Mouse (Mus musculus) lung, postnatal 0 days (tissue): ENCODE data around the gene Ect2. TPM values are rescaled to one million over a fixed set of nuclear protein-coding genes. Genes with fewer than 3 reads are reported as not detected.

ENCODE experiments used
- ATAC-seq: fragments of 200-750 bp; cut with Nextera tagmentation; 2 replicates; pipeline ENCODE4 v1.8.0; 2017; ENCODE audit warnings: moderate library complexity
- DNase-seq: peaks from one replicate; pipeline ENCODE4 v3.0.0-alpha.2; 2016; ENCODE audit warnings: low spot score
- H3K27ac ChIP-seq: fragments of 300-500 bp; sonication (generic); 2 replicates; pipeline ENCODE4 v1.5.1; 2014; ENCODE audit warnings: antibody characterized with exemption, mild to moderate bottlenecking, low read length, mixed read lengths
- H3K27me3 ChIP-seq: fragments of 300-500 bp; sonication (generic); replicated peaks from 2 replicates; pipeline ENCODE4 v1.6.1; 2014; ENCODE audit warnings: low read length, mixed read lengths; ENCODE audit not compliant: insufficient read depth
- H3K36me3 ChIP-seq: fragments of 300-500 bp; sonication (generic); 2 replicates; pipeline ENCODE4 v1.6.1; 2014; ENCODE audit warnings: low read length, mixed read lengths; ENCODE audit not compliant: insufficient read depth
- H3K4me1 ChIP-seq: fragments of 300-500 bp; sonication (generic); 2 replicates; pipeline ENCODE4 v1.6.1; 2014; ENCODE audit warnings: antibody characterized with exemption, low read depth, low read length, mixed read lengths; ENCODE audit not compliant: insufficient read depth
- H3K4me2 ChIP-seq: fragments of 300-500 bp; sonication (generic); replicated peaks from 2 replicates; pipeline ENCODE4 v1.6.1; 2014; ENCODE audit warnings: low read depth, mild to moderate bottlenecking, low read length, moderate library complexity, mixed read lengths
- H3K4me3 ChIP-seq: fragments of 300-500 bp; sonication (generic); 2 replicates; pipeline ENCODE4 v1.5.1; 2014; ENCODE audit warnings: low read depth, low read length
- H3K9ac ChIP-seq: fragments of 300-500 bp; sonication (generic); replicated peaks from 2 replicates; pipeline ENCODE4 v1.6.1; 2014; ENCODE audit warnings: low read depth, mild to moderate bottlenecking
- H3K9me3 ChIP-seq: fragments of 300-500 bp; sonication (generic); 2 replicates; pipeline ENCODE4 v1.6.1; 2016; ENCODE audit warnings: low read length, mixed read lengths
- CTCF ChIP-seq: IDR thresholded peaks from 2 replicates; pipeline ENCODE4 v1.5.1; 2016; ENCODE audit warnings: antibody characterized with exemption, mild to moderate bottlenecking
- EP300 ChIP-seq: IDR thresholded peaks from 2 replicates; pipeline ENCODE4 v1.6.1; 2016; ENCODE audit warnings: antibody characterized with exemption, mild to moderate bottlenecking, control low read depth
- WGBS: fragments of 180-500 bp; shearing (Covaris S2); extraction: QIAGEN DNeasy Blood & Tissue Kit; methylation state at CpG from one replicate; pipeline ENCODE4 v1.1.7; 2014; 5-methylcytosine and 5-hydroxymethylcytosine counted together
- polyA plus RNA-seq: library from polyadenylated mRNA; unstranded; fragments of >200 nt; fragmentation: Nextera tagmentation; extraction: Ambion mirVana; gene quantifications from 2 replicates; pipeline ENCODE4 v1.2.1, GENCODE M21; 2015

Ect2 gene
- polyA plus RNA-seq, 1 experiment from 2014 or later = 4.6 TPM

GRCm38 (mm10) chr3:27064886-27065285 is 88.8 kb downstream of the Ect2 start:
- Histone ChIP-seq H3K4me2 (no peak overlapping the region), H3K4me1 (no peaks in the 10 kb centered on the region), H3K4me3 (no peak overlapping the region), H3K9ac (no peak overlapping the region), H3K36me3 (no peaks in the 10 kb centered on the region), H3K27me3 (no peaks in the 10 kb centered on the region), H3K27ac (no peak overlapping the region), H3K9me3 (no peaks in the 10 kb centered on the region)
- no peak for ATAC-seq
- TF ChIP-seq CTCF = no peak
- TF ChIP-seq EP300 = no peak
- no peak for DNase-seq
- WGBS = 92% methylated on average over 2 of the region's 2 CpGs

- TF ChIP-seq CTCF = no peak
- TF ChIP-seq EP300 = no peak
- no peaks in the 10 kb centered on the region for H3K4me1 ChIP-seq
- no peaks in the 10 kb centered on the region for H3K27me3 ChIP-seq
- no peak overlapping the region for H3K27ac ChIP-seq
- H3K4me2 ChIP-seq = no peak overlapping the region
- DNase-seq = no peak
- ATAC-seq = no peak
- WGBS = 67% methylated on average over 11 of the region's 11 CpGs
- H3K36me3 ChIP-seq = no peaks in the 10 kb centered on the region
- no peak overlapping the region for H3K9ac ChIP-seq
- no peaks in the 10 kb centered on the region for H3K9me3 ChIP-seq
- H3K4me3 ChIP-seq = no peak overlapping the region
Observed at GRCm38 (mm10) chr3:27063399-27064260, 90.0 kb downstream of the Ect2 start.

- DNase-seq (no peak), ATAC-seq (no peak)
- 88% methylated on average over 12 of the region's 12 CpGs for WGBS
- TF ChIP-seq EP300 = no peak
- no peak for TF ChIP-seq CTCF
- Histone ChIP-seq H3K4me2 (no peak overlapping the region), H3K27me3 (no peaks in the 10 kb centered on the region), H3K4me3 (no peak overlapping the region), H3K4me1 (no peaks in the 10 kb centered on the region), H3K9me3 (no peaks in the 10 kb centered on the region), H3K36me3 (no peaks in the 10 kb centered on the region), H3K9ac (no peak overlapping the region), H3K27ac (no peak overlapping the region)
Observed at GRCm38 (mm10) chr3:27060441-27060840, 93.2 kb downstream of the Ect2 start.

- Histone ChIP-seq H3K36me3 (no peaks in the 10 kb centered on the region), H3K4me2 (no peak overlapping the region), H3K9me3 (no peaks in the 10 kb centered on the region), H3K9ac (no peak overlapping the region), H3K4me1 (no peaks in the 10 kb centered on the region), H3K27ac (no peak overlapping the region), H3K4me3 (no peak overlapping the region), H3K27me3 (no peaks in the 10 kb centered on the region)
- no peak for ATAC-seq
- TF ChIP-seq EP300 (no peak), CTCF (no peak)
- WGBS = 79% methylated on average over 12 of the region's 12 CpGs
- no peak for DNase-seq
Observed at GRCm38 (mm10) chr3:27059529-27060322, 94.0 kb downstream of the Ect2 start.

- H3K4me1 ChIP-seq = no peaks in the 10 kb centered on the region
- no peak overlapping the region for H3K27ac ChIP-seq
- H3K9ac ChIP-seq = no peak overlapping the region
- no peaks in the 10 kb centered on the region for H3K27me3 ChIP-seq
- H3K36me3 ChIP-seq = no peaks in the 10 kb centered on the region
- DNase-seq (no peak), ATAC-seq (no peak)
- no peak overlapping the region for H3K4me3 ChIP-seq
- 81% methylated on average over 3 of the region's 3 CpGs for WGBS
- no peaks in the 10 kb centered on the region for H3K9me3 ChIP-seq
- no peak overlapping the region for H3K4me2 ChIP-seq
- TF ChIP-seq EP300 (no peak), CTCF (no peak)
Observed at GRCm38 (mm10) chr3:27055471-27055870, 98.2 kb downstream of the Ect2 start.

- H3K4me3 ChIP-seq = no peak overlapping the region
- no peak overlapping the region for H3K9ac ChIP-seq
- TF ChIP-seq CTCF = no peak
- TF ChIP-seq EP300 = no peak
- H3K9me3 ChIP-seq = no peaks in the 10 kb centered on the region
- H3K4me2 ChIP-seq = no peak overlapping the region
- WGBS = 64% methylated on average over 2 of the region's 2 CpGs
- H3K36me3 ChIP-seq = no peaks in the 10 kb centered on the region
- ATAC-seq (no peak), DNase-seq (no peak)
- H3K27ac ChIP-seq = no peak overlapping the region
- no peaks in the 10 kb centered on the region for H3K27me3 ChIP-seq
- H3K4me1 ChIP-seq = no peaks in the 10 kb centered on the region
Observed at GRCm38 (mm10) chr3:27054766-27055165, 98.9 kb downstream of the Ect2 start.

Other genes with a start within 250 kb of the Ect2 start
- 52.2 and 55.6 TPM in 2 replicates for gene Nceh1, start 29.1 kb upstream of the Ect2 start, polyA plus RNA-seq
- gene Tnfsf10, start 163.2 kb upstream of the Ect2 start, polyA plus RNA-seq = 8.1 and 10.5 TPM in 2 replicates
- gene Ghsr, start 217.5 kb upstream of the Ect2 start, polyA plus RNA-seq = not detected in 2 replicates